Mouse (Mus musculus): Measurements from ENCODE around the gene Plekho2. TPM values are rescaled to one million over a fixed set of nuclear protein-coding genes. Genes with fewer than 3 reads are reported as not detected.

Gene Plekho2
- total RNA-seq (2023) = 100 to 1,000 TPM; 451 to 454 TPM

DNA sequence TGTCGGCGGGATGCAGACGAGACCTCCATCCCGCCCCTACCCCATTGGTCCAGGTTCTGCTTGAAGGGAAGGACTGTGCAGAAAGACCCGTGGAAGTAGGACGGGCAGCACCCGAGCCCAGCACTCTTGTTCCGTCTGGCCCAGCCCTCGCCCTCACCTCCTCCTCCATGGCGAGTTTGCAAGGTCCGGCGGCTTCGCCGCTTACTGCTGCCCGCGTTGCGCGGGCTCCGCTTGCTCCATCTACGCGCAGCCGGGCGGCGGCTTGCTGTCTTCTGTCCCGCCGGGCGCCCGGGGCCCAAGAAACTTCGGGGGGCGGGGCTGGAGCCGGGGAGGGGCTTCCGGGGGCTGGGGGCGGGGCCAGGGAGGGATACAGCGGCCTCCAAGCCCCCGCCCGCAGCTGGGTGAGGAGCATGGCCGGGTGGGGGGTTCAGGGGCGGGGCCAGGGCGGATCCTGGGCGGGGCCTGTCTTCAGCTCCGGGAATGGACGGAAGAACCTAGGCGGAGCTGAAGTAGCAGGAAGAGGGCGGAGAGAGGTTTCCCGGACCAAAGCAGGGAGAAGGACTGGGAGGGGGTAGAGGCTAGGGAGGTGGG is at the start of gene Plekho2:
Gene Plekho2 (minus strand): TSS at position 260 of the 591 bp plus-strand sequence.

DNA sequence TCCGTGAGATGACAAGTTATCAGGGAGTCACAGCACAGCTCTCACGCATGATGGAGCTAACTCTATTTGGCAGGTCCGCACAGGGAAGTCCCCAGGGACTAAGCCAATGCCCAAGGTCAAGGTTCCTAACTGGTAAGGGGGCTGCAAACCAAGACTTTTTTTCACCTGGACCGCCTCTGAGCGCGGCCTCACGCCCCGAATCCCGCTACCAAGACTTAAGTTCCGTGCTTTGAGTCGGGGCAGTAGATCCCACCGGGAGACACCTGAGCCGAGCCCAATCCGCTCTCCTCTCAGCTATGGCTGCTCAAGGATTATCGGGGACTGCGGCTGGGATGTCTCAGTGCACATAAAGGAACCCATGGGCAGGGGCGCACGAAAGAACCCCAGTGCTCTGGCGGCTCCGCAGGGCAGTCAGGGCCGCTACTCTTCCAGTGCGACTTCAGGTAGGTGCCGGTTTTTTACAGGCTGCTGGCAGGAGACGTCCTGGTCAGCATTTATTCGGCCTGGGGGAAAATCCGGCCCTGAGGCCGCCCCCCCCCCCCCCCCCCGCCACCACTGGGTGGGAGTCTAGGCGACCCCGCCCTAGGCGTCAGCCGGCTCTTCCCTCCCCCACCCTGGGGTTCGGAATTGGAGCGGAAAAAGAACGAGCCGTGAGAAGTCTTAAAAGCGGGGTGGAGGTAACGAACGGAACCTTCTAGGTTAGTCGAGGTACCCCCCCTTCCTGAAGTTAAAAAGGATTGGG is 49.4 kb upstream of the Plekho2 start, which contains the start of gene Rbpms2:
Gene Rbpms2 (plus strand): TSS at position 624 of the 742 bp plus-strand sequence.

DNA sequence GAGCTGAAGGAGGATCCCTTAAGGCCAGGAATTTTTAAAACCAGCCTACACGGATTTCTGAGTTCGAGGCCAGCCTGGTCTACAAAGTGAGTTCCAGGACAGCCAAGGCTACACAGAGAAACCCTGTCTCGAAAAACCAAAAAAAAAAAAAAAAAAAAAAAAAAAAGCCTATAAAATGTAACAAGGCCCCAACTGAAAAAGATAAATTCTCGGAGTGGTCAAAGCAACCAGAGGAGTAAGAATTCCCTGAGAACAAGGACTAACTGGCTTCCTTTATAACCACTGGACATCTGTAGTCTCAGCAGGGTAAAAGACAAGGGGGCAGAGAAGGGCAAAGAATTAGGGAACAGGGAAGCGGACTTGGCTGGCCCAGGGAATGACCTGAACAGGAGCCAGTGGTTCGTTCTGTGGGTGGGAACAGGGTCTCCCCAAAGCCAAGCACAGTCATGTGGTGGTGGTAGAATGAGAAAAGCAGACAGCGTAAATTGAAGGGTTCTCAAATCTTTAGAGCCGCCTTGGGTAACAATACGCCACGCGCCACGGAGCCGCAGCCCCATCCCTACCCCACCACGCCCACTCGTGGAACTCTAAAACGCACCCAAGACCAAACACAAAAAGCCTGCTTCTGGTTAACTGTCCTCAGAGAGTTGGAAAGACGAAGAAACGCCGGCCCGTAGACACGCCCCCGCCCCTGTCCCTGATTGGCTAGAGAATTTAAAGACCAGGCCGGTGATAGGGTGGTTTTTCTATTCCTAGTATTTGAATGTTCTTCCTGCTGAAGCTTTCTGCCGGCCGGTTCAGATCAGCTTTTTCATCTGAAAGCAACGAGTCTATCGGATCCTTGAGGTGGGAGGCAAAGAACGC is 6.8 kb upstream of the Plekho2 start, which contains the start of gene Pif1:
Gene Pif1 (plus strand): TSS at position 755 of the 864 bp plus-strand sequence.

DNA sequence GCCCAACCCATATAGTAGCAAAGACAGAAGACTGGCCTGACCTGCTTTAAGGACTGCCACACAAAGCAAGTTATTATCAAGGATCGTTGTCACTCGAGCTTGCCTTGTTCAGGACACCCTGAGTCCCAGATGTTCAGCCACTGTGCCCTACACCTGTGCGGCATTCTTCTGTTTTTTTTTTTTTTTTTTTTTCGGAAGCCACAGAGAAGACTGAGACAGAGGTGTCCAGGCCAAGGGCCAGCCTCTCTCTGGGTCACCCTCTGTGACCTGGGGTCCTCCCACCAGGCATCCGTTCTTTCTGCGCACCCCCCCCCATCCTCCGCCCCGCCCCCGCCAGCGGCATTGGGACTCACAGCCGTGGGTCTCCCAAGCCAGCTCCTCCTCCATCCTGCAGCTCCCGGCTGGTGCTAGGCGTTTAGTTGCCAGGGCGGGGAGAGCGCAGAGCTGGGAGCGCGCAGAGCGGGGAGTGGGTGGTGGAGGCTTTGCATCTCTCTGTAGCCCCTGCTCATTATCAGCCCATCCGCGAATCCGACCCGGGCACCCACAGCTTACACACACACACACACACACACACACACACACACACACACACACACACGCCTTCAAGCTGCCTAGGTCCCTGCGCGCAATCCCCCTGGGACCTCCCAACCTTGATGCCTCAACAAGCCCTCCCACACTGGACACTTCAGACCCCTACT is 59.9 kb downstream of the Plekho2 start, which contains the start of gene Ankdd1a:
Gene Ankdd1a (minus strand): TSS at position 387 of the 698 bp plus-strand sequence.

Other genes with a start within 250 kb of the Plekho2 start
- 10 to 100 TPM; 16.4 to 18.1 TPM for gene Pdcd7, start 233.9 kb downstream of the Plekho2 start, total RNA-seq (2023)
- gene Ubap1l, start 219.0 kb downstream of the Plekho2 start, total RNA-seq (2023) = under 1 TPM; 0.73 to 0.82 TPM
- gene Kbtbd13, start 188.4 kb downstream of the Plekho2 start, total RNA-seq (2023) = not detected
- gene Rasl12, start 181.5 kb downstream of the Plekho2 start, total RNA-seq (2023) = not detected
- not detected for gene Slc51b, start 157.1 kb downstream of the Plekho2 start, total RNA-seq (2023)
- gene Mtfmt, start 144.3 kb downstream of the Plekho2 start, total RNA-seq (2023) = 10 to 100 TPM; 14.8 to 15.5 TPM
- 100 to 1,000 TPM in 1 of 2 experiments, 10 to 100 TPM in 1; 99.6 to 103 TPM for gene Spg21, start 119.1 kb downstream of the Plekho2 start, total RNA-seq (2023)
- gene Ankdd1a, start 59.8 kb downstream of the Plekho2 start, total RNA-seq (2023) = 1 to 10 TPM; 2.0 to 2.7 TPM
- under 1 TPM in 1 of 2 experiments, not detected in 1; 0.73 TPM for gene Pif1, start 7.1 kb upstream of the Plekho2 start, total RNA-seq (2023)
- under 1 TPM in 1 of 2 experiments, not detected in 1; 0.39 TPM for gene Rbpms2, start 49.6 kb upstream of the Plekho2 start, total RNA-seq (2023)
- 100 to 1,000 TPM in 1 of 2 experiments, 10 to 100 TPM in 1; 79.6 to 103 TPM for gene Oaz2, start 88.0 kb upstream of the Plekho2 start, total RNA-seq (2023)
- gene Zfp609, start 247.5 kb upstream of the Plekho2 start, total RNA-seq (2023) = 10 to 100 TPM; 23.6 to 29.1 TPM